Mouse (Mus musculus) cerebellum, adult 8-10 months (tissue): ENCODE data around the gene Mill2.
A peak's percentile ranks its signal among the peaks of the same experiment; 100 is the strongest.

Experiments
- DNase-seq: peaks from one replicate; pipeline ENCODE4 v3.0.0; 2022

The Mill2 gene

DNA sequence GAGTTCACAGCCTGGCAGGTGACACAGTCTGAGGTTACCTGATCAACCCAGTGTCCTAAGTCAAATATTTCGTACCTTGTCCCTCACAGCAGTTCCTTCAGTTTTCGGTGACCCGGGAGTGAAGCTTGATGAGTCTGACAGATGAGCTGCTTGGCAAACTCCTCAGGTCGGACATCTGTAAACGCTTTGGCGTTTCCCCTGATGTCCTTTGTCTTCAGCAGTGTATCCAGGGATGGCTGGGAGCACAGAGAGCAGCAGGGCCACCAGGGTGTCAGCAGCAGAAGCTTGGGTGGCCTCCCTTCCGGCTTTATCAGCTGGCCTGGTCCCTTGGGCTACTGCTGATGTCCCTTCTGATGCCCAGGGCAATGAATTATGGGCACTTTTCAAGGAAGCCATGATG, 38.9 kb downstream of the Mill2 start:
- no peak for DNase-seq

DNA sequence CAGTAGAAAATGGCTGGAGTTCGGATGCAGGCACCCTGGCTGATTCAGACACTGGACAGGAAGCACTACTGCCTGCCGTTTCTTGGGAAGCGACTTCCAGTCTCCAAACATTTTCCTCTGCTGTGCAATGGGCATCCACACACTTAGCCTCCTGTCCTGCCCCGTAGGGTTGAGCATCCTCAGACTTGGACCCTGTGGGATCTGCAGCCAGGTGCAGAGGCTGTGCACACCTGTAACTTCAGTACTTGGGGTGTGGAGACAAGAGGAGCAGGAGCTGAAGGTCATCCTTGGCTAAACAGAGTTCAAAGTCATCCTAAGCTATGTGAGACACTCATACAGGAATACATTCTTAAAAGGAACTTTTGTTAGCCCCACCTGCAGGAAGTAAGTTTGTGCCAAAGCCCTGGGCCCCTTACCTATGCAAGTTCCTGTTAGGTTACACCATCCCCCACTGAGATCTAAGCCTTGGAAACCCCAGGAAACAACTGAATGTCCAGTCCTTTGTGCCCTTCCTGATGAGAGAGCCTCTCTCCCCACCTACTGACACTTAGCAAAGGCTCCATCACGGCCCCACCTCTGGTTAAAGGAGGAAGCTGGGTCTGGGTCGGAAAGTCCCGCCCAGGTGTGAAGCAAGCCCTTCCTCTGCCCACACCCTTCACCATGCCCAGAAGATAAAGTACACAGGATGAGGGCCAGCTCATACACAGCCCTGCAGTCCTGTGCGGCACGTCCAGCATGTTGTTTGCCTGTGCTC, 44.4 kb downstream of the Mill2 start:
- no peak for DNase-seq

DNA sequence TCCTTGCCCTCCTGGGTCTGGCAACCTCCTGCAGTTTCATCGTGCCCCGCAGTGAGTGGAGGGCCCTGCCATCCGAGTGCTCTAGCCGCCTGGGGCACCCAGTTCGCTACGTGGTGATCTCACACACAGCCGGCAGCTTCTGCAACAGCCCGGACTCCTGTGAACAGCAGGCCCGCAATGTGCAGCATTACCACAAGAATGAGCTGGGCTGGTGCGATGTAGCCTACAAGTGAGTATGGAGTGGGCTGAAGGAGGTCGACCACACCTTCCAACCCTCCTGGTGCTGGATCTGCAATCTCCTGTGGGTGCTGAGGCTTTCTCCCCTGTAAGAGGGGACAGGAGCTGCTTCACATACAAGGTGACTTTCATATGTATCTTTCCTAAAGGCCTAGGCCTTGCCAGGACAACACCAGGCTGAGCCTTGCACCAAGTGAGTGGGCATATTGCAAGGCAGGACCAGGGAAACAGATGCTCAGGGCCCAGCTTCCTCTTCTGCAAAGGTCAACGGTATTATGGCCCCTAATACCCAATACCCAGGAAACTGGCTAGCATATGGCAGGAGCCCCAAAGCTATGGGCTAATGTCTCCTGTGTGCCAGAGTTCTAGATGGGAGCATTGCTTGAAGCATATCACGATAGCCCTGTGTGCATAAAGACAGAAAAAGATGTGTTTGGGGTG, 45.1 kb downstream of the Mill2 start:
- DNase-seq: no peak

DNA sequence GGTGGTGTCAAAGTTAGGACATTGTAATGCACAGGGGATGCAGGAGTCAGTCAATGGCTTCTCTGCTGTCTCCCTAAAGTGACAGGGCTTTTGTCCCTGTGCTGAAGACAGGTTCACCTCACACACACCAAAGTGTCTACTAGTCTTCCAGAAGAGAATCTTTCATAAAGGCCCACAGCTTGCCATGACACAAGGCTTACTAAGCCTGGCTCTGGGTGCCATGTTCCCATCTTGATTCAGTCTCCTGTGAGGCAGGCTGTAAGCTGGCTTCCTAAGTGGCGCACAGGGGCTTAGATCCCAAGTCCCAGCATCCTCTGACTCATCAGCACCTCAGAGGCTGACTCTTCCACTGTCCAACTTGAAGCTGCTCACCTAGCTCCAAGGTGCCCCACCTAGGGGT, 47.2 kb downstream of the Mill2 start:
- no peak for DNase-seq

DNA sequence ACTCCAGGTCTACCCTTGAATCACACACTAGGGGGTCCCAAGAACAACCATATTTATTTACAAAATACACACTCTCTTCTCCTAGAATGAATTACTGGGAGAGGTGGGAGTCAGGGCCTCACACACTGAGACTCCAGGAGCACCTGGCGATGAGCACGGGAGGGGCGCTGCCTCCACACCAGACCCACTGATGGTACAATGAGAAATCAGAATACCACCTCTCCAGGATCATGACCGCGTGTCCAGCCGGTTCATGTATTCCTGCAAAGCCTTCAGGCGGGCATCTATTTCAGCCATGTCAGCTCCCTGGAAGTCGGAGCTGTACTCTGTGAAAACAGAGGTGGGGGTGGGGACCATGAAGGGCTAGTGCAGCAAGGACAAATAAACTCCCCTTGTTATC, 51.1 kb downstream of the Mill2 start:
- no peak for DNase-seq

DNA sequence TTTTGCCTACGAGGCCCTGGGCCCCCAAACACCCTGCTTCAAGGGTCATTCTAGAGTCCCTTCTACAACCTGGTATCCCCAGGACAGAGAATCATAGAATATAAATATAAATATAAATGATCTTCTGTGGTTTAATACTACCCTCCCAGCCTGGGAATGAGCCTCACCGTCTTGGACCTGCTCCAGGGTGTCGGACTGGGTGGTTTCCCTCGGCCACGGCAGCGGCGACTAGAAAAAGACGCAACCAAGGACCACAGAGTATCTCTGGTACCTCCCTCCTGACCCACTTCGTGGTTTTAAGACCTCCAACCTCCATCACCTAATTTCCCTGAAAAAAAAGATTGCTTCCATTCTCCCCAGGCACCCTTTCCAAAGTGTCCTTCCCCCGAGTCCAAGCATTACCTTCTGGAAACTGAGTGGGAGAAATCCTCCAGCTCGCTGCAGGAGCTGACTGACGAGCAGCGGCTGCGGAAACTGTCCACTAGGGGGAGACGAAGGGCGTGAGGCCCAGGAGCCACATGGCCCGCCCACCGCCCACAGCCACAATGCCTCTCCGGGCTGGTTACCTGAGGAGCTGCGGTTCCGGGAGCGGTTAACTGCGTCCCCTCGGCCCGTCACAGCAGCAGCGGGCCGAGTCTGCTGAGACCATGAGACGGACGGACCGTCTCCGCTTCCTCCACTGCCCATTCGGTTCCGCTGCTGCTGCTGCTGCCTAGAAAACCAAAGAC, 52.3 kb downstream of the Mill2 start:
- peak; percentile 91 for DNase-seq

DNA sequence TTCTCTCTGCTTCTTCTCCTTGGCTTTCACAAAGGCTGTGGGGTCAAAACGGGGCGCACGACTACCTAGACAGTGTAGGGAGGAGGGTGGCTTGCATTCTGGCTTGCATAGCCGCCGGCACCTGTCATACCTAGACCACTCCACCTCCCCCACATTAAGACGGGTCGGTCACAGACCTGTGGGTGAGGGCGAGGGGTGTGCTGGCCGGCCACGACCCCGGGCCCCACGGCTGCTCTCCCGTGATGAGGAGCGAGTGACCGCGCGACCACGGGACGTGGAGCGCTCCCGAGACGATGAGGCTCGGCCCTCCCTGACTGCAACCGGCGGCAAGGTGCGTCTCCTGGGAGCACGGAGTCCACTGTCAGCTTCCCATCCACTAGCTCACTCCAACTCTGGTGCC, 53.2 kb downstream of the Mill2 start:
- peak; percentile 39 for DNase-seq

DNA sequence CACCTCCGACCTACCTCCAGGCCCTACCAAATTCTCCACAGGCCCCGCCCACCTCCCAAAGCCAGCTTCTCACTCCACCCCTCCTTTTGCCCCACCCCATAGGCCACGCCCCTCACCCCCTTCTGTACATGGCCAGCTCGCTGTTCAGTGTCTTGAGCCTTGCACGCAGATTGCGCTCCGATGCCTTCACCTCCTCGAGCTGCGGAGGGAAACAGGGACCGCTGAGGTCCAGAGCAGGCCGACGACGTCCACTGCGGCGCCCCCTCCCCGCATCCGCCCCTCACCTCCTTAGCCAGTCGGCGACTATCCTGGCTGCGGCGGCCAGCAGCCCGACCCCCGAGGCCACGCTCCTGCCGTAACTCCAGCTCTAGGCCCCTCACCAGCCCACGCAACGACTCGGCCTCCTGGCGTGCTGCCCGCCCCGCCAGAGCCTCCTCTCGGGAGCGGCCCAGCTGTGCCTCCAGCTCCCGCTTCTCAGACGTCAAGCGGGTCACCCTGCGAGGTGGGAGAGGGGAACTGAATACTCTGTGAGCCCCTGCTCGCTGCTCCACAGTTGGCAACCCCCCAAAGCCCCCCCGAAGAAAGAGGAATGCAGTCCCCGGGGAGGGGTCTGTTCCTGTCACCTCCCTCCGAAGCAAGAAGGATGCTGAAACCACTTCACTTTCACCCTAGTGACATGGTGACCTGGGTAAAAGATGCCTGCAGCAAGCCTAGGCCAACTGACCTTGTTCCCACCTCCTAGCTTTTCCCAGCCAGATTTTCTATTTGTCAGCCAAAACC, 54.1 kb downstream of the Mill2 start:
- DNase-seq: peak; percentile 79

DNA sequence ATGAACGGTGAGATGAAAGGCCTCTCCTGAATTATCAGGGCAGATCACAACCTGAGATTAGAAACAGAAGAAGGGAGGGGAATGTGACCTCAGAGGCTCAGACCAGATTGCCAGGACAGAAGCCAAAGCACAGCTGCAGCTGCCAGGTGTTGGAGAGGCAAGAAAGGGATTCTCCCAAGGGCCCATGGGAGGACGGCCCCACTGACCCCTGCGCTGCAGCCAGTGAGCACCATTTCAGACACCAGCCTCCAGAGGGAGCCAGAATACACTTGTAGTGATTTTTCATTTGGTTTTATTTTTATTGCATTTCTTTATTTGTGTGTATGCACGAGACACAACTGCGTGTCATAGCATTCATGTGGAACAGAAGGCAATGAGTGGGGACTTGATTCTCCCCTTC, 56.8 kb downstream of the Mill2 start:
- DNase-seq: peak; percentile 48

DNA sequence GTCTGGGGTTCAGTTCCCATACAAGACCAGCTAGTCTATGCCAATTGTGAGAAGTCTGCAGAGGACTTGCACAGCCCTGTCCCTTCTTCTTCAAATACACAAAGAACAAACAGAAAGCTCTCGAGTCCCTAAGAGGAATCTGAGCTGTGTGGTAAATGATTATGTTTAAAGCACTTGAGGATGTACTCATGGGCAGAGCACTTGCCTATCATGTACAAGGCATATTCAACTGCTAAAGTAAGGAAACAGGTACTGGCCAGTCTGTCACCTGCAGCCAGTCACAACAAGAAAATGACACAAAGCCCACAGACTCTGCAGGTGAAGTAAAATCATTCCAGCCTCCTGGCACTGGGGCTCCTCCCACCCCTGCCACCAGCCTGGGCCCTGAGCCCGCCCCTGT, 60.7 kb downstream of the Mill2 start:
- DNase-seq: no peak

DNA sequence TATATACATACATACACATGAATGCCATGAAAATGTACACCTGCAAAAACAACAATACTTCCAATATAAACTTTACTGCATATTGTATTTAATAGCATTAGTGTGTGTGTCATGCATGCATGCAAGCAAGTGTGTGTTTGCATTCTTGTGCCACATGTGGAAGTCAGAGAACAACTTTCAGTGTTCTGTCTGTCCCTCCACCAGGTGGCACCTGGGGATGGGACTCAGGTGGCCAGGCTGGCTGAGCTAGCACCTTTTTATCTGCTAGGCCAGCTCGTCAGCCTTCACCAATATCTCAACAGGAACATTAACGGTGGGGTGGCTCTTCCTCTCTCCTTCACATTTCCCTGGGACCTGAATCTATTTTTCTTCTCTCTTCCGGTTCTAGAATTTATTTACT, 62.7 kb downstream of the Mill2 start:
- no peak for DNase-seq

DNA sequence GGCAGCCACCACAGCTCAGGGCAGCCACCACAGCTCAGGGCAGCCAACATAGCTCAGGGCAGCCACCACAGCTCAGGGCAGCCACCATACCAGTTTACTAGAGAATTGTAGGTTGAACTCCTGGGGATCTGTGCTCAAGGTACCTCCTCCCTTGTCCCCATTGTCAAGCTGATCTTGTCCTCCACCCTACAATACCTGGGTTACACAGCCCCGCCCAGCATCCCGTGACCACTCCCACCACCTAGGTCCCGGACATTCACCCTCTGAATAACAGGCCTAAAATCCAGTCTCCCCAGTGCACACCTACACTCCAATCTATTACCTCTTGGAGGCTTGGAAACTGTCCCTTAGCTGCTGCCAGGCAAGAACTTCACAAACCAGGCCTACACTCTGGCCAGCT, 65.2 kb downstream of the Mill2 start:
- DNase-seq: no peak

DNA sequence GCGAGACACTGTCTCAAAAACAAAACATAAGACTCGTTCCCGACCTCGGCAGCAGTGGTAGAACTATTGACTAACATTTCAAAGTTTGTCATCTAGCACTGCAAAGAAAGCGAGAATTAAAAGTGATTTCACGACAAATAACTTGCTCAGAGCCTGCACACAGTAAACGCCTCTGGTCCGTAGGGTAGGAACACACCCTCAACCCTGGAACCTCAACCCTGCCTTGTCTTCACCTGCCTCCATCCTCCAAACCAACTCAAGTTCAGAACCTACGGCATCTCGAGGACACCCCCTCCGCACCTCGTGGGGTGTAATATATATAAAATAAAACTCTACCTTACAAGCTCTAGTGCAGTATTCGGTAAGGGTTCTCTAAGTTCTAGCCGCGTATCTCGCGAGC, 70.0 kb downstream of the Mill2 start:
- no peak for DNase-seq

DNA sequence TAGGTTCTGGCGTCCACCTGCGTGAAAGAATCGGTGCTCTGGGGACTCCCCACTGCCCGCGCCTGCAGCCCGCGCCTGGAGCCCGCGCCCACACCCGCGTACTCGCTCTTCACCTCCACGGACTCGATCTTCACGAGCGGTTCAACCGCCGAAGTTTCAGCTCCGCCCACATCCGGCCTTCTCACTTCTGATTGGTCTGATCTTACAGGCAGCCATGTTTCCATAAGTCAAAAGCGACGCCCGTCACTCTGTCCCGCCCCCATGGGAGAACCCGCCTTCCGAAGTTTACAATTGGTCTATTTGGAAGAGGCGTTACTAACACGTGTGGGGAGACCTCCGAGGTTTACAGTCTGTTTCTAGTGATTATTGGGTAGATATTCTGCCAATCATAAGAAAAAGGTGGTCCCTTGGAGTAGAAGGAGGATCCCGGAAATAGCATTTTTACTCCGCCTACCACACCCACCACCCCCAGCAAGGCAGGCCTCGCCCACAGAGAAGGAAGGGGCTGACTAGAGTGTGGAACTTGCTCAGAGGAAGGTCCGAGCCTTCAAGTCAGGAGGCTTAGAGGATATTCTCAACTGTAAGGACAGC, 70.6 kb downstream of the Mill2 start, which contains the start of gene Ccdc61:
Gene Ccdc61, minus strand, starts transcription at position 175 of the 591 bp plus-strand sequence.
- peak; percentile 96 for DNase-seq
